Mouse (Mus musculus) liver, postnatal 0 days (tissue): Measurements from ENCODE around the gene Epha4. TPM values are rescaled to one million over a fixed set of nuclear protein-coding genes. Genes with fewer than 3 reads are reported as not detected.

ENCODE experiments used
- ATAC-seq: fragments of 200-750 bp; cut with Nextera tagmentation; 2 replicates; pipeline ENCODE4 v1.8.0; 2017; ENCODE audit warnings: mild to moderate bottlenecking, moderate library complexity
- DNase-seq: peaks from one replicate; pipeline ENCODE4 v3.0.0-alpha.2; 2016
- H3K27ac ChIP-seq: fragments of 300-500 bp; sonication (generic); 2 replicates; pipeline ENCODE4 v1.5.1; 2014; ENCODE audit warnings: antibody characterized with exemption, moderate library complexity, mild to moderate bottlenecking, low read depth
- H3K27me3 ChIP-seq: fragments of 300-500 bp; sonication (generic); 2 replicates; pipeline ENCODE4 v1.6.1; 2014; ENCODE audit warnings: low read length, control low read depth, mixed read lengths; ENCODE audit not compliant: insufficient read depth
- H3K36me3 ChIP-seq: fragments of 300-500 bp; sonication (generic); replicated peaks from 2 replicates; pipeline ENCODE4 v1.6.1; 2014; ENCODE audit warnings: mild to moderate bottlenecking, control low read depth, low read length, moderate library complexity, mixed read lengths; ENCODE audit not compliant: insufficient read depth
- H3K4me1 ChIP-seq: fragments of 300-500 bp; sonication (generic); 2 replicates; pipeline ENCODE4 v1.6.1; 2014; ENCODE audit warnings: antibody characterized with exemption, mild to moderate bottlenecking, control low read depth; ENCODE audit not compliant: insufficient read depth
- H3K4me2 ChIP-seq: fragments of 300-500 bp; sonication (generic); 2 replicates; pipeline ENCODE4 v1.6.1; 2014; ENCODE audit warnings: low read depth, mild to moderate bottlenecking, low read length, moderate library complexity, mixed read lengths
- H3K4me3 ChIP-seq: fragments of 300-500 bp; sonication (generic); 2 replicates; pipeline ENCODE4 v1.5.1; 2014; ENCODE audit warnings: low read depth, low read length
- H3K9ac ChIP-seq: fragments of 300-500 bp; sonication (generic); replicated peaks from 2 replicates; pipeline ENCODE4 v1.6.1; 2014; ENCODE audit warnings: mild to moderate bottlenecking, moderate library complexity
- H3K9me3 ChIP-seq: fragments of 300-500 bp; sonication (generic); 2 replicates; pipeline ENCODE4 v1.6.1; 2016; ENCODE audit warnings: mild to moderate bottlenecking, control low read depth, low read length, mixed read lengths
- CTCF ChIP-seq: sonication (generic); IDR thresholded peaks from 2 replicates; pipeline ENCODE4 v1.5.1; 2016; ENCODE audit warnings: antibody characterized with exemption, low read depth
- EP300 ChIP-seq: IDR thresholded peaks from 2 replicates; pipeline ENCODE4 v1.6.1; 2016; ENCODE audit warnings: antibody characterized with exemption, low read depth, mild to moderate bottlenecking
- WGBS: fragments of 180-500 bp; shearing (Covaris S2); extraction: QIAGEN DNeasy Blood & Tissue Kit; methylation state at CpG from one replicate; pipeline ENCODE4 v1.1.7; 2014; ENCODE audit not compliant: insufficient replicate concordance; 5-methylcytosine and 5-hydroxymethylcytosine counted together
- polyA plus RNA-seq: library from polyadenylated mRNA; unstranded; fragments of >200 nt; fragmentation: Nextera tagmentation; extraction: Ambion mirVana; gene quantifications from 2 replicates; pipeline ENCODE4 v1.2.1, GENCODE M21; 2015

Gene Epha4
- polyA plus RNA-seq, 1 experiment from 2014 or later = 0.51 TPM

- H3K27ac ChIP-seq = no peak overlapping the region
- DNase-seq (no peak), ATAC-seq (no peak)
- no peak overlapping the region for H3K4me2 ChIP-seq
- no peaks in the 10 kb centered on the region for H3K27me3 ChIP-seq
- H3K4me1 ChIP-seq = no peaks in the 10 kb centered on the region
- WGBS = 10% methylated on average over 4 of the region's 4 CpGs
- H3K4me3 ChIP-seq = no peak overlapping the region
- TF ChIP-seq EP300 (no peak), CTCF (no peak)
- no peaks in the 10 kb centered on the region for H3K36me3 ChIP-seq
- H3K9ac ChIP-seq = no peak overlapping the region
- no peaks in the 10 kb centered on the region for H3K9me3 ChIP-seq
Observed at GRCm38 (mm10) chr1:77441987-77442386, 72.9 kb downstream of the Epha4 start.

GRCm38 (mm10) chr1:77441401-77441800, 73.5 kb downstream of the Epha4 start:
- Histone ChIP-seq H3K27me3 (no peaks in the 10 kb centered on the region), H3K9me3 (no peaks in the 10 kb centered on the region), H3K9ac (no peak overlapping the region), H3K36me3 (no peaks in the 10 kb centered on the region), H3K27ac (no peak overlapping the region), H3K4me2 (no peak overlapping the region), H3K4me3 (no peak overlapping the region), H3K4me1 (no peaks in the 10 kb centered on the region)
- no peak for DNase-seq
- 47% methylated on average over 4 of the region's 4 CpGs for WGBS
- no peak for TF ChIP-seq CTCF
- no peak for TF ChIP-seq EP300
- no peak for ATAC-seq

GRCm38 (mm10) chr1:77440512-77440911, 74.4 kb downstream of the Epha4 start:
- Histone ChIP-seq H3K27ac (no peak overlapping the region), H3K9ac (no peak overlapping the region), H3K27me3 (no peaks in the 10 kb centered on the region), H3K4me1 (no peaks in the 10 kb centered on the region), H3K36me3 (no peaks in the 10 kb centered on the region), H3K9me3 (no peaks in the 10 kb centered on the region), H3K4me2 (no peak overlapping the region), H3K4me3 (no peak overlapping the region)
- TF ChIP-seq CTCF = no peak
- no peak for TF ChIP-seq EP300
- DNase-seq = no peak
- 65% methylated on average over 10 of the region's 10 CpGs for WGBS
- no peak for ATAC-seq

GRCm38 (mm10) chr1:77439383-77440074, 75.4 kb downstream of the Epha4 start:
- TF ChIP-seq CTCF (no peak), EP300 (no peak)
- DNase-seq (no peak), ATAC-seq (no peak)
- H3K4me2 ChIP-seq = no peak overlapping the region
- H3K4me3 ChIP-seq = no peak overlapping the region
- H3K9me3 ChIP-seq = no peaks in the 10 kb centered on the region
- no peaks in the 10 kb centered on the region for H3K4me1 ChIP-seq
- H3K27me3 ChIP-seq = no peaks in the 10 kb centered on the region
- H3K27ac ChIP-seq = no peak overlapping the region
- H3K9ac ChIP-seq = no peak overlapping the region
- H3K36me3 ChIP-seq = no peaks in the 10 kb centered on the region
- WGBS = 81% methylated on average over 3 of the region's 3 CpGs

- no peaks in the 10 kb centered on the region for H3K27me3 ChIP-seq
- H3K4me3 ChIP-seq = no peak overlapping the region
- H3K4me2 ChIP-seq = no peak overlapping the region
- no peak for TF ChIP-seq EP300
- TF ChIP-seq CTCF = no peak
- H3K9me3 ChIP-seq = no peaks in the 10 kb centered on the region
- no peak overlapping the region for H3K27ac ChIP-seq
- H3K9ac ChIP-seq = no peak overlapping the region
- 33% methylated on average over 4 of the region's 4 CpGs for WGBS
- H3K36me3 ChIP-seq = no peaks in the 10 kb centered on the region
- ATAC-seq (no peak), DNase-seq (no peak)
- H3K4me1 ChIP-seq = no peaks in the 10 kb centered on the region
Observed at GRCm38 (mm10) chr1:77438639-77439038, 76.2 kb downstream of the Epha4 start.

- 75% methylated on average over 10 of the region's 10 CpGs for WGBS
- no peak overlapping the region for H3K27ac ChIP-seq
- H3K27me3 ChIP-seq = no peaks in the 10 kb centered on the region
- ATAC-seq (no peak), DNase-seq (no peak)
- H3K4me2 ChIP-seq = no peak overlapping the region
- no peak overlapping the region for H3K9ac ChIP-seq
- TF ChIP-seq CTCF = no peak
- H3K4me3 ChIP-seq = no peak overlapping the region
- no peaks in the 10 kb centered on the region for H3K36me3 ChIP-seq
- H3K9me3 ChIP-seq = no peaks in the 10 kb centered on the region
- no peaks in the 10 kb centered on the region for H3K4me1 ChIP-seq
Observed at GRCm38 (mm10) chr1:77437881-77438610, 76.8 kb downstream of the Epha4 start.
